Mouse (Mus musculus): ENCODE results near the gene Ifitm1. TPM values are rescaled to one million over a fixed set of nuclear protein-coding genes. Genes with fewer than 3 reads are reported as not detected.
"Not testable (repeated sequence)": the region's sequence is repeated elsewhere in the genome, so short reads cannot be mapped to it uniquely, and the experiment has no call there.

Ifitm1 gene
- total and polyA plus RNA-seq, 3 experiments = 7.6 to 29.4 (median 14.6) TPM

- peak; percentile 78 for DNase-seq
These were observed 17.0 kb upstream of the Ifitm1 start, which contains the start of gene Ifitm5 for GRCm38 (mm10) chr7:140949824-140950530. Gene Ifitm5, minus strand, starts transcription at chr7:140950291.

GRCm38 (mm10) chr7:140951051-140951450 lies 16.0 kb upstream of the Ifitm1 start:
- peak; percentile 52 for DNase-seq

- no peak for DNase-seq
These were observed 15.3 kb upstream of the Ifitm1 start for GRCm38 (mm10) chr7:140951765-140952164.

GRCm38 (mm10) chr7:140952441-140952840 lies 14.6 kb upstream of the Ifitm1 start:
- no peak for DNase-seq

GRCm38 (mm10) chr7:140953133-140953532 lies 13.9 kb upstream of the Ifitm1 start:
- peak; percentile 27 for DNase-seq

- peak; percentile 29 for DNase-seq
These were observed 13.0 kb upstream of the Ifitm1 start for GRCm38 (mm10) chr7:140953800-140954732.

- DNase-seq = peak; percentile 53
These were observed 12.3 kb upstream of the Ifitm1 start for GRCm38 (mm10) chr7:140954733-140955071.

- no peak for DNase-seq
These were observed 11.7 kb upstream of the Ifitm1 start for GRCm38 (mm10) chr7:140955342-140955741.

GRCm38 (mm10) chr7:140955758-140956555 lies 11.1 kb upstream of the Ifitm1 start, which contains the start of the genes Gm45717 and Ifitm2:
Gene Gm45717, minus strand, starts transcription at chr7:140955937.
Gene Ifitm2, minus strand, starts transcription at chr7:140955987.
- peak; percentile 89 for DNase-seq

- DNase-seq = no peak
These were observed 10.5 kb upstream of the Ifitm1 start for GRCm38 (mm10) chr7:140956556-140956869.

- DNase-seq = no peak
These were observed 7.7 kb upstream of the Ifitm1 start for GRCm38 (mm10) chr7:140959181-140959901.

GRCm38 (mm10) chr7:140960026-140960425 lies 7.0 kb upstream of the Ifitm1 start:
- no peak for DNase-seq

GRCm38 (mm10) chr7:140961416-140961815 lies 5.6 kb upstream of the Ifitm1 start:
- DNase-seq = no peak

- DNase-seq = no peak
These were observed 4.3 kb upstream of the Ifitm1 start for GRCm38 (mm10) chr7:140962733-140963132.

- DNase-seq = no peak
These were observed 1.0 kb downstream of the Ifitm1 start for GRCm38 (mm10) chr7:140967862-140968591.

GRCm38 (mm10) chr7:140968710-140969109 lies 1.7 kb downstream of the Ifitm1 start:
- DNase-seq = not testable (repeated sequence)

- no peak for DNase-seq
These were observed 3.9 kb downstream of the Ifitm1 start for GRCm38 (mm10) chr7:140970931-140971330.

GRCm38 (mm10) chr7:140971479-140972171 lies 4.6 kb downstream of the Ifitm1 start:
- DNase-seq = no peak

- DNase-seq = peak; percentile 42
These were observed 6.6 kb downstream of the Ifitm1 start for GRCm38 (mm10) chr7:140973396-140974165.
